Mouse (Mus musculus) megakaryocyte, embryonic 14.5 days (primary cell): ENCODE results near the gene Thap12. TPM values are rescaled to one million over a fixed set of nuclear protein-coding genes. Genes with fewer than 3 reads are reported as not detected.

Experiments used
- H3K27me3 ChIP-seq: replicated peaks from 2 replicates; pipeline ENCODE3; 2012; ENCODE audit warnings: inconsistent platforms
- H3K36me3 ChIP-seq: replicated peaks from 2 replicates; pipeline ENCODE3; 2012; ENCODE audit warnings: low read length, inconsistent platforms, mixed read lengths
- H3K4me1 ChIP-seq: 2 replicates; pipeline ENCODE4 v1.6.1; 2012; ENCODE audit warnings: inconsistent platforms
- H3K4me3 ChIP-seq: replicated peaks from 2 replicates; pipeline ENCODE3; 2012; ENCODE audit warnings: moderate library complexity, mild to moderate bottlenecking, inconsistent platforms
- H3K9me3 ChIP-seq: 2 replicates; pipeline ENCODE4 v1.6.1; 2012; ENCODE audit warnings: inconsistent platforms
- FLI1 ChIP-seq: IDR thresholded peaks from 2 replicates; pipeline ENCODE4 v1.6.1; 2012; ENCODE audit warnings: low read length, inconsistent platforms, mixed read lengths
- GATA1 ChIP-seq: IDR thresholded peaks from 3 replicates; pipeline ENCODE4 v1.6.1; 2012; ENCODE audit warnings: mixed read lengths, low read length, inconsistent platforms, borderline replicate concordance
- polyA plus RNA-seq: library from polyadenylated mRNA; stranded (reverse); fragments of >175 nt; gene quantifications from 2 replicates; pipeline ENCODE4 v1.2.3, GENCODE M21; 2012; ENCODE audit warnings: low replicate concordance; ENCODE audit not compliant: insufficient read depth

The Thap12 gene
- polyA plus RNA-seq, 1 experiment, result 2.0 TPM

GRCm38 (mm10) chr7:98720731-98721130 is 17.8 kb downstream of the Thap12 start:
- Histone ChIP-seq H3K36me3 (peaks cover 21% of the 10 kb centered on the region), H3K27me3 (peaks cover 23% of the 10 kb centered on the region), H3K4me1 (peaks cover 14% of the 10 kb centered on the region), H3K9me3 (no peaks in the 10 kb centered on the region), H3K4me3 (no peak overlapping the region)
- TF ChIP-seq GATA1 (no peak), FLI1 (no peak)

- Histone ChIP-seq H3K4me1 (peaks cover 18% of the 10 kb centered on the region), H3K9me3 (no peaks in the 10 kb centered on the region)
- TF ChIP-seq FLI1 (no peak), GATA1 (no peak)
These were observed 18.3 kb downstream of the Thap12 start for GRCm38 (mm10) chr7:98721172-98721571.

DNA sequence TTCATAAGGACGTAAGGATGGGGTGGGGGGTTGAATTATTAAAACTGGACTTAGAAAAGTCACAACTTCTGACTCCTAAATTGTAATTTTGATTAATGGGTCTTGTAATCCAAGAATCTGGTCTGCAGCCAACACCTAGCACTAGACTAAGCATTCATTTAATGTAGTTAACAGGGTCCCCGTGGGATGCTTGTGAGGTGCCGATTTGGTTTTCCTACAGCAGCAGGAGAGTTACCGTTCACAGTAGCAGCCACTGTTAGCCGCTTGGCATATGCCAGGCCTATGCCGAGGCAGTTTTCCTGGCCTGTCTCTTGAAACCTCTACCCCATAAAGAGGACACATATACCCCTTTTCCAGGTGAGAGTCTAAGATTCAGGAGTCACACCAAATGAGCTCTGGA is 18.7 kb downstream of the Thap12 start:
- Histone ChIP-seq H3K4me1 (peaks cover 19% of the 10 kb centered on the region), H3K36me3 (peaks cover 12% of the 10 kb centered on the region), H3K4me3 (no peak overlapping the region), H3K9me3 (no peaks in the 10 kb centered on the region), H3K27me3 (peaks cover 31% of the 10 kb centered on the region)
- TF ChIP-seq GATA1 (no peak), FLI1 (no peak)

More at GRCm38 (mm10) chr7:98721172-98721571, 18.3 kb downstream of the Thap12 start:
- Histone ChIP-seq H3K4me3 (no peak overlapping the region), H3K36me3 (peaks cover 17% of the 10 kb centered on the region), H3K27me3 (peaks cover 28% of the 10 kb centered on the region)

DNA sequence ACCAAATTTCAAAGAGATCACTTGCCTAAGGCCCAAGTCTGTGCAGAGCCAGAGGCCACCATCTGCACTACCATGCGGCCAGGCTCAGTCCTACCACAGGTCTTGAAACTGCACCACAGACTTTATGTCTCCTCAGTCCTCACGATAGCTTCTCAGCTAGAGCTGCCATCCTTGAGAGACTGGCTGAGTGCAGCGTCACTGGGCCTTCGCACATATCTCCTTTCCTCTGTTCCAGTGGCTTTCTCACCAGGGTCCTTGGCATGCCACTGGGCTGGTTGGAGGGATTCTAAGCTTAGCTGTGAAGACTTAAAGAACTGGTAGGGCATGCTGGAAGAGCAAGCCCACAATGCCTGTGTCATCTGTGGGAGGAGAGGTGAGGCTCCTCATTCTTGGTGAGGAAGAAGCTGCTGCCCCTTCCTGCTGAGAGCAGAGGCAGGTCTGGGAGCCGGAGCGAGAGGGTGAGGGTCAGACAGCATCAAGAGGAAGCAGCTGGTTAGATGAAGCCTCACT is 22.8 kb downstream of the Thap12 start:
- Histone ChIP-seq H3K4me1 (peaks cover 39% of the 10 kb centered on the region), H3K36me3 (no peaks in the 10 kb centered on the region), H3K4me3 (no peak overlapping the region), H3K9me3 (no peaks in the 10 kb centered on the region), H3K27me3 (peaks cover 67% of the 10 kb centered on the region)
- TF ChIP-seq GATA1, result no peak
- no peak for TF ChIP-seq FLI1

- no peak for TF ChIP-seq GATA1
- no peak for TF ChIP-seq FLI1
- Histone ChIP-seq H3K4me1 (peaks cover 43% of the 10 kb centered on the region), H3K36me3 (no peaks in the 10 kb centered on the region), H3K27me3 (peaks cover 79% of the 10 kb centered on the region), H3K4me3 (no peak overlapping the region), H3K9me3 (peaks cover 11% of the 10 kb centered on the region)
These were observed 25.1 kb downstream of the Thap12 start for GRCm38 (mm10) chr7:98727986-98728385.

- TF ChIP-seq FLI1 (no peak), GATA1 (no peak)
- peaks cover 11% of the 10 kb centered on the region for H3K9me3 ChIP-seq
- no peaks in the 10 kb centered on the region for H3K36me3 ChIP-seq
- no peak overlapping the region for H3K4me3 ChIP-seq
- peaks cover 43% of the 10 kb centered on the region for H3K4me1 ChIP-seq
- peaks cover 83% of the 10 kb centered on the region for H3K27me3 ChIP-seq
These were observed 25.6 kb downstream of the Thap12 start for GRCm38 (mm10) chr7:98728499-98728898.

- peak overlapping the region; percentile 83 for H3K4me3 ChIP-seq
- H3K4me1 ChIP-seq, result peaks cover 43% of the 10 kb centered on the region
- peaks cover 11% of the 10 kb centered on the region for H3K9me3 ChIP-seq
- TF ChIP-seq GATA1 (no peak), FLI1 (no peak)
- peaks cover 87% of the 10 kb centered on the region for H3K27me3 ChIP-seq
- no peaks in the 10 kb centered on the region for H3K36me3 ChIP-seq
These were observed 26.9 kb downstream of the Thap12 start for GRCm38 (mm10) chr7:98729661-98730271.

DNA sequence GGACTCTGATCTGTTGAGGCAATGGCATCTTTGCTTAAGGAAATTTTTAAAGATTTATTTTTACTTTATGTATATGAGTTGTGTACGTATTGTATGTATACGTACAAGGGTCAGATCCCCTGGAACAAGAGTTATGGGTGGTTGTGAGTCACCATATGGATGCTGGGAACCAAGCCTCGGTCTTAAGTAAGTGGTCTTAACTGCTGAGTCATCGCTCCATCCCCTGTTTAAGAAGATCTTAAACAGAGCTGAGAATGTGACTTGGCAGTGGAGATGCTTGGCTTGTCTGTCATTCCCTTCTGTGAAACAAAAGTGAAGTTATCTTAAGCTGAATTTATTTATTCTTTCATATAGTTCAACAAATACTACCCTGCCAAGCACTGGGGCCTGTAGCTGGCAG is 31.1 kb downstream of the Thap12 start:
- peaks cover 20% of the 10 kb centered on the region for H3K4me1 ChIP-seq
- no peak overlapping the region for H3K4me3 ChIP-seq
- peaks cover 84% of the 10 kb centered on the region for H3K27me3 ChIP-seq
- no peaks in the 10 kb centered on the region for H3K36me3 ChIP-seq
- peaks cover 11% of the 10 kb centered on the region for H3K9me3 ChIP-seq
- TF ChIP-seq FLI1 (no peak), GATA1 (no peak)

DNA sequence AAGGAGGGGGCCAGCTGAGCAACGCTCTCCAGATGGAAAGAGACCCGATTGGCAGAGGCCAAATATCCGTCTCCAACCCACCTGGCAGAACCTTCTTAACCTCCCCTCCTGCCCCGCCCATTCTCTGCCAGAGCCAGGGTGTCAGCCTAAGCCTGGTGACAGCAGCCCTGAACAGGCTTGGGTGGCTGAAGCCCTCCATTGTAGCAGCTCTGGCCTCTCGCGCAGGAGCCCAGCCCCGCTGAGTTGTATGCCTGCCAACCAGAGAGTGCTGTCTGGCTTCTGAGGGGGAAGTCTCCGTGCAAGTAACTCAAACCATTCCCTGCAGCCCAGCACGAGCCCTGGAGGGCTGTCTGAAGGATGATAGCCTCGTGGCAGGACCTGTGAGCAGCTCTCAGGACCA is 32.0 kb downstream of the Thap12 start:
- H3K36me3 ChIP-seq, result no peaks in the 10 kb centered on the region
- peaks cover 11% of the 10 kb centered on the region for H3K4me1 ChIP-seq
- H3K9me3 ChIP-seq, result peaks cover 11% of the 10 kb centered on the region
- TF ChIP-seq FLI1 (no peak), GATA1 (no peak)
- no peak overlapping the region for H3K4me3 ChIP-seq
- H3K27me3 ChIP-seq, result peaks cover 82% of the 10 kb centered on the region

DNA sequence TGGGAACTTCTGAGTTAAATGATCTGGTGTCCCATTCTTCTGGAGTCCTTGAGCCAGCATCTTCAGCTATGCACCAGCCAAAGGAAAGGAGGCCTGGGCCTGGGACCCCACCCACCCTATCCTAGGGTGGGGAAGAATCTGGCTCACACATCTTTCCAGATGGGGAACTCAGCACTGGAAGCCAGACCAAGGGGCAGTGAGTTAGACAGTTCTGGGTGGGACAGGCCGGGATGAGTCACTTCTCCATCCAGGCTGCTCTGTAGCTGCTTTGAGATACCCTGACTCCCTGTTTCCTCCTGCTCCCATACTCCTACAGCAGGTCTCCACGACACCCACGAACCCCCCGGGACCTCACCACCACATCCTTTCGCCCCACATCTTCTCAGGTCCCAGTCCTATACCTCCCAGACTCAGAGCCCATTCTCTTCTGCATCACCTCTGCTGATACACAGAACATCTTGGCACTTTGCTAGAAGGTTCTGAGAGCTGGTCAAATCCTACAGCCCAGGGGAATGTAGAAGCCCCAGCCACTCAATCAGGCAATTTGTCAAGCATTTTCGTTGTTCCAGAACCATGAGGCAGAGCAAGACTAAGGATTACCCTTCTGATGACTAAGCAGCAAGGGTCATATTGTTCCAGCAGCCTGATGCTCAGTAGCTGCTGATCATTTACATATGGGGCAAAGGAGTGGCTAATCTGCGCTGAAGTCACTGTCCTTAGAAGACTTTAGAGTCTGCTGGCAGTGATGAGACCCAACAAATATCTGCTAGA is 34.1 kb downstream of the Thap12 start:
- no peaks in the 10 kb centered on the region for H3K36me3 ChIP-seq
- TF ChIP-seq FLI1 (no peak), GATA1 (no peak)
- H3K4me3 ChIP-seq, result no peak overlapping the region
- peaks cover 14% of the 10 kb centered on the region for H3K4me1 ChIP-seq
- peaks cover 88% of the 10 kb centered on the region for H3K27me3 ChIP-seq
- H3K9me3 ChIP-seq, result peaks cover under 1% of the 10 kb centered on the region
